Mouse (Mus musculus) left cerebral cortex, postnatal 25 days (tissue): ENCODE data around the gene Dohh. TPM values are rescaled to one million over a fixed set of nuclear protein-coding genes. Genes with fewer than 3 reads are reported as not detected.

ENCODE experiments used
- DNase-seq, 2 experiments: peaks; one replicate each; pipeline ENCODE4 v3.0.0; 2022; ENCODE audit warnings: low spot score in 2 of 2, mixed read lengths in 1 of 2
- intact Hi-C: fragments of 180-260 bp; cut with DNase I; formaldehyde crosslinking; loops from one replicate; pipeline ENCODE4 v1.15.1; 2025
- microRNA-seq, 2 experiments: library from miRNA; unstranded; fragments of <30 nt; microRNA quantifications; one replicate each; pipeline ENCODE4 v1.2.0; 2022
- total RNA-seq, 2 experiments: library from RNA; stranded (reverse); gene quantifications; 2 replicates each; pipeline ENCODE4 v1.2.3; 2021

The Dohh gene
- total RNA-seq, 2 experiments from 2014 or later: 83.7 to 87.7 TPM

GRCm38 (mm10) chr10:81434361-81435263 lies 50.4 kb downstream of the Dohh start:
- DNase-seq: no peak
- intact Hi-C loops: no loop called here

- intact Hi-C loops: no loop called here
- peak; percentile 64 to 80 for DNase-seq
Measured at GRCm38 (mm10) chr10:81435436-81435835, 51.2 kb downstream of the Dohh start.

Small RNA genes lying within 50 kb of the gene (microRNA-seq; reads per million reads assigned to microRNA genes)
- gene Mir1191b: 0 reads per million in 2 experiments
- gene Mir6913: 1.2 to 2.0 reads per million in 2 experiments

Other genes with a start within 250 kb of the Dohh start
- 100 to 1,000 TPM; 114 TPM for gene Zbtb7a, start 249.2 kb upstream of the Dohh start, total RNA-seq
- gene Pias4, start 216.5 kb upstream of the Dohh start, total RNA-seq: 10 to 100 TPM; 26.6 to 28.7 TPM
- gene Eef2, start 207.8 kb upstream of the Dohh start, total RNA-seq: 100 to 1,000 TPM; 854 to 872 TPM
- gene Dapk3, start 201.4 kb upstream of the Dohh start, total RNA-seq: 10 to 100 TPM; 71.3 to 77.7 TPM
- gene 4930442H23Rik, start 200.6 kb upstream of the Dohh start, total RNA-seq: not detected
- gene Nmrk2, start 182.4 kb upstream of the Dohh start, total RNA-seq: under 1 TPM in 1 of 2 experiments, not detected in 1; 0.23 TPM
- 100 to 1,000 TPM; 194 to 208 TPM for gene Atcay, start 153.6 kb upstream of the Dohh start, total RNA-seq
- 10 to 100 TPM; 57.2 to 63.1 TPM for gene Zfr2, start 151.3 kb upstream of the Dohh start, total RNA-seq
- gene Matk, start 131.5 kb upstream of the Dohh start, total RNA-seq: 100 to 1,000 TPM; 191 to 194 TPM
- 10 to 100 TPM; 42.5 to 47.3 TPM for gene Mrpl54, start 117.5 kb upstream of the Dohh start, total RNA-seq
- 10 to 100 TPM; 38.6 to 40.0 TPM for gene Apba3, start 117.5 kb upstream of the Dohh start, total RNA-seq
- gene Tjp3, start 92.8 kb upstream of the Dohh start, total RNA-seq: under 1 TPM; 0.23 to 0.30 TPM
- gene Pip5k1c, start 91.5 kb upstream of the Dohh start, total RNA-seq: 100 to 1,000 TPM; 402 to 420 TPM
- gene Cactin, start 63.3 kb upstream of the Dohh start, total RNA-seq: 10 to 100 TPM; 27.8 to 28.4 TPM
- 1 to 10 TPM; 1.2 to 1.4 TPM for gene Tbxa2r, start 55.7 kb upstream of the Dohh start, total RNA-seq
- under 1 TPM; 0.92 to 0.96 TPM for gene Gipc3, start 41.2 kb upstream of the Dohh start, total RNA-seq
- 10 to 100 TPM; 23.5 to 28.4 TPM for gene Hmg20b, start 33.9 kb upstream of the Dohh start, total RNA-seq
- 10 to 100 TPM; 39.3 to 41.1 TPM for gene Mfsd12, start 26.9 kb upstream of the Dohh start, total RNA-seq
- 1 to 10 TPM in 1 of 2 experiments, under 1 TPM in 1; 0.78 to 2.2 TPM for gene 4930404N11Rik, start 18.6 kb upstream of the Dohh start, total RNA-seq
- gene Fzr1, start 5.9 kb upstream of the Dohh start, total RNA-seq: 10 to 100 TPM; 63.5 to 70.2 TPM
- gene Gm48551, start within 50 bp of the Dohh start, total RNA-seq: 1 to 10 TPM; 3.5 to 4.2 TPM
- 1 to 10 TPM; 4.0 to 4.1 TPM for gene Gm48552, start 4.6 kb downstream of the Dohh start, total RNA-seq
- 1 to 10 TPM in 1 of 2 experiments, under 1 TPM in 1; 0.89 to 1.5 TPM for gene Smim24, start 8.6 kb downstream of the Dohh start, total RNA-seq
- 10 to 100 TPM; 81.1 to 87.3 TPM for gene Nfic, start 71.2 kb downstream of the Dohh start, total RNA-seq
- gene Celf5, start 98.3 kb downstream of the Dohh start, total RNA-seq: 100 to 1,000 TPM; 285 to 286 TPM
- gene Ncln, start 112.0 kb downstream of the Dohh start, total RNA-seq: 10 to 100 TPM; 76.4 to 77.0 TPM
- gene S1pr4, start 115.7 kb downstream of the Dohh start, total RNA-seq: under 1 TPM; 0.53 to 0.73 TPM
- 1 to 10 TPM; 2.0 to 3.1 TPM for gene Gna15, start 139.8 kb downstream of the Dohh start, total RNA-seq
- gene Gna11, start 160.8 kb downstream of the Dohh start, total RNA-seq: 100 to 1,000 TPM; 101 to 107 TPM
- gene Aes, start 175.1 kb downstream of the Dohh start, total RNA-seq: 100 to 1,000 TPM; 630 to 638 TPM
- gene Tle2, start 190.1 kb downstream of the Dohh start, total RNA-seq: 10 to 100 TPM; 28.8 to 30.3 TPM
- 1 to 10 TPM; 4.2 to 5.8 TPM for gene Tle6, start 216.6 kb downstream of the Dohh start, total RNA-seq
- 1 to 10 TPM; 3.1 to 3.8 TPM for gene BC025920, start 221.8 kb downstream of the Dohh start, total RNA-seq
- 10 to 100 TPM; 22.1 to 25.3 TPM for gene Sirt6, start 243.4 kb downstream of the Dohh start, total RNA-seq
- 10 to 100 TPM; 35.9 to 36.7 TPM for gene Ankrd24, start 244.1 kb downstream of the Dohh start, total RNA-seq